Mouse (Mus musculus) heart, adult 2 months (tissue): ENCODE data around the gene Dach2. TPM values are rescaled to one million over a fixed set of nuclear protein-coding genes. Genes with fewer than 3 reads are reported as not detected.
A peak's percentile ranks its signal among the peaks of the same experiment; 100 is the strongest.

Experiments used
- DNase-seq, 2 experiments: peaks; one replicate each; pipeline ENCODE4 v3.0.0; 2021
- H3K27ac ChIP-seq: fragments of 200-600 bp; 2 replicates; pipeline ENCODE4 v1.8.1; 2022
- H3K27me3 ChIP-seq: fragments of 200-500 bp; 2 replicates; pipeline ENCODE4 v1.6.1; 2012; ENCODE audit warnings: mild to moderate bottlenecking, low read length, inconsistent platforms, mixed read lengths; ENCODE audit not compliant: control insufficient read depth, insufficient read depth
- H3K36me3 ChIP-seq: fragments of 200-500 bp; 2 replicates; pipeline ENCODE4 v1.6.1; 2012; ENCODE audit warnings: low read length, inconsistent platforms; ENCODE audit not compliant: control insufficient read depth, insufficient read depth
- H3K4me1 ChIP-seq: fragments of 200-500 bp; 2 replicates; pipeline ENCODE4 v1.6.1; 2011; ENCODE audit warnings: low read length; ENCODE audit not compliant: control insufficient read depth, insufficient read depth
- H3K4me3 ChIP-seq: fragments of 200-600 bp; 2 replicates; pipeline ENCODE4 v1.8.1; 2022
- H3K79me2 ChIP-seq: fragments of 200-500 bp; replicated peaks from 2 replicates; pipeline ENCODE4 v1.6.1; 2012; ENCODE audit warnings: mild to moderate bottlenecking, inconsistent platforms, low read length, moderate library complexity, mixed read lengths; ENCODE audit not compliant: control insufficient read depth, insufficient read depth
- H3K9ac ChIP-seq: fragments of 200-500 bp; 2 replicates; pipeline ENCODE4 v1.6.1; 2012; ENCODE audit warnings: low read depth, mild to moderate bottlenecking, control low read depth, inconsistent platforms, low read length, mixed read lengths
- CTCF ChIP-seq: fragments of 200-600 bp; IDR thresholded peaks from 2 replicates; pipeline ENCODE4 v1.8.1; 2022; ENCODE audit warnings: antibody characterized with exemption, mild to moderate bottlenecking, moderate library complexity
- EP300 ChIP-seq: fragments of 200-500 bp; IDR thresholded peaks from 2 replicates; pipeline ENCODE4 v1.6.1; 2011; ENCODE audit warnings: low read depth, low read length, control low read depth; ENCODE audit not compliant: insufficient read depth
- POLR2A ChIP-seq: fragments of 200-500 bp; IDR thresholded peaks from 2 replicates; pipeline ENCODE4 v1.6.1; 2011; ENCODE audit warnings: mild to moderate bottlenecking, low read depth, low read length, control low read depth; ENCODE audit not compliant: insufficient read depth
- WGBS: fragments of 180-500 bp; shearing (Covaris S2); methylation state at CpG from one replicate; pipeline ENCODE4 v1.1.7; 2018; 5-methylcytosine and 5-hydroxymethylcytosine counted together
- intact Hi-C: fragments of 180-260 bp; cut with DNase I; formaldehyde crosslinking; loops from one replicate; pipeline ENCODE4 v1.15.1; 2025
- polyA plus RNA-seq: library from polyadenylated mRNA; depleted of rRNA; stranded (reverse); fragments of >200 nt; gene quantifications from 2 replicates; pipeline ENCODE4 v1.2.3, GENCODE M21; 2012
- total RNA-seq, 2 experiments: library from RNA; stranded (reverse); gene quantifications; 2 replicates each; pipeline ENCODE4 v1.2.3; 2021

The Dach2 gene
- total and polyA plus RNA-seq, 3 experiments = 0.07 TPM; not detected in 2

DNA sequence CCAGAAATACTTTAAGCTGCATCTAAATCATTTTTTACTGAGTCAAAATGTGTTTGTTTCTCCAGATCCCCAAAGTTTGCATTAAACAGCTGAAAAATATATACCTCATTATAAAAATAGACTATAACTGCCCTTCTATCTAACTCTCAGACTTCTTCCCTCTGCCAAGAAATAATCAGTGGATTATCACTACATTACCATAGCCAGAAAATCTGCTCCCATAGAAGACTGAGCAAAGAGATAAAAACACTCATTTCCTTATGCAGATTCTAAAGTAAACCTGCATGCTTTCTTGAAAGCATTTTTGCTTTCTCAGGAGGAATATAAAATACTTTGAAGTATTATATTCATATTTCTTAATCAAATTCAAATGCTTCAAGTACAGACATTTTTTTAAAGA lies 368.8 kb downstream of the Dach2 start:
- TF ChIP-seq POLR2A = no peak
- no peak for TF ChIP-seq EP300
- no peak for TF ChIP-seq CTCF
- Histone ChIP-seq H3K27me3 (no peaks in the 10 kb centered on the region), H3K4me1 (no peaks in the 10 kb centered on the region), H3K36me3 (no peaks in the 10 kb centered on the region), H3K4me3 (no peak overlapping the region), H3K27ac (no peak overlapping the region), H3K9ac (no peak overlapping the region), H3K79me2 (no peaks in the 10 kb centered on the region)
- no peak for DNase-seq
- intact Hi-C loops = no loop called here

- H3K27me3 ChIP-seq = no peaks in the 10 kb centered on the region
- WGBS = 55% methylated on average over 2 of the region's 2 CpGs
- no peak overlapping the region for H3K4me3 ChIP-seq
- no peaks in the 10 kb centered on the region for H3K4me1 ChIP-seq
- intact Hi-C loops = no loop called here
- DNase-seq = no peak
- H3K36me3 ChIP-seq = no peaks in the 10 kb centered on the region
- TF ChIP-seq EP300 = no peak
- TF ChIP-seq CTCF = no peak
- TF ChIP-seq POLR2A = no peak
- no peak overlapping the region for H3K9ac ChIP-seq
- H3K79me2 ChIP-seq = no peaks in the 10 kb centered on the region
- no peak overlapping the region for H3K27ac ChIP-seq
Measured at GRCm38 (mm10) chrX:113687163-113687562, 389.9 kb downstream of the Dach2 start.

GRCm38 (mm10) chrX:113712363-113712762 lies 415.1 kb downstream of the Dach2 start:
- intact Hi-C loops = no loop called here
- TF ChIP-seq CTCF (no peak), EP300 (no peak), POLR2A (no peak)

DNA sequence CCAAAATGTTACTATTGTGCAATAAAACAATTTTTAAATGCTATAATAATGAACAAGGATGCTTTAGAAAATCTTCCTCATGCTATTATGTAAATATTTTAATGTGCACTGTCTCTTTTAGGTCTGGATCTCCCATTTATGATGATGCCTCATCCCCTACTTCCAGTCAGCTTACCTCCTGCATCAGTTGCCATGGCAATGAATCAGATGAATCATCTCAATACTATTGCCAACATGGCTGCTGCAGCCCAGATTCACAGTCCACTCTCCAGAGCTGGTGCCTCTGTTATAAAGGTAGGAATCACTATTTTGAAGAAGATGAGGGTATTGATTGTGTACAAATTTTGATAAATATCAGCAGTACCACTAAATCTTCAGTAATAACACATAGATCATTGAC lies 426.8 kb downstream of the Dach2 start:
- H3K27ac ChIP-seq = no peak overlapping the region
- H3K27me3 ChIP-seq = no peaks in the 10 kb centered on the region
- intact Hi-C loops = no loop called here
- no peak overlapping the region for H3K9ac ChIP-seq
- H3K4me3 ChIP-seq = no peak overlapping the region
- TF ChIP-seq EP300 (no peak), POLR2A (no peak), CTCF (no peak)
- no peaks in the 10 kb centered on the region for H3K36me3 ChIP-seq
- no peaks in the 10 kb centered on the region for H3K4me1 ChIP-seq
- DNase-seq = no peak
- H3K79me2 ChIP-seq = no peaks in the 10 kb centered on the region

More at GRCm38 (mm10) chrX:113712363-113712762, 415.1 kb downstream of the Dach2 start:
- H3K36me3 ChIP-seq = no peaks in the 10 kb centered on the region
- no peaks in the 10 kb centered on the region for H3K4me1 ChIP-seq
- H3K27ac ChIP-seq = no peak overlapping the region
- no peak for DNase-seq
- H3K9ac ChIP-seq = no peak overlapping the region
- 57% methylated on average over 2 of the region's 2 CpGs for WGBS
- H3K27me3 ChIP-seq = no peaks in the 10 kb centered on the region
- no peaks in the 10 kb centered on the region for H3K79me2 ChIP-seq
- H3K4me3 ChIP-seq = no peak overlapping the region

DNA sequence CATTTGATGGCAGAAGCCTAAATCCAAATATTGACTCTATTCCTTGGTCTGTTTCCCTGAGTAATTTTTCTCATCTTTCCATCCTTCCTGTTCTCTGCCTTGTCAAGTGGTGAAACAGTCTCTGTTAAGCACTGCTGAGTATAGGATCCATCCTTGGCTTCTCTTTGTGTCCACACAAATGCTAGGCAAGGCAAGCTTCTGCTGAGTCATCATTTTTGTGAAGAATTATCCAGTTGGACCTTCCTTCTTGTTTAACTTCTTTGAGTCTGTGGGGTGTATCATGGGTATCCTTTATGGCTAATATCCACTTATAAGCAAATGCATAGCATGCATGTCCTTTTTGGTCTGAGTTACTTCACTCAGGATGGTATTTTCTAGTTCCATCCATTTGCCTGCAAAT lies 449.8 kb downstream of the Dach2 start:
- TF ChIP-seq EP300 (no peak), POLR2A (no peak)
- H3K27ac ChIP-seq = no peak overlapping the region
- no peaks in the 10 kb centered on the region for H3K79me2 ChIP-seq
- H3K4me3 ChIP-seq = no peak overlapping the region
- H3K4me1 ChIP-seq = no peaks in the 10 kb centered on the region
- no peak overlapping the region for H3K9ac ChIP-seq
- no peak for DNase-seq
- no peaks in the 10 kb centered on the region for H3K36me3 ChIP-seq
- intact Hi-C loops = no loop called here
- H3K27me3 ChIP-seq = no peaks in the 10 kb centered on the region

- H3K4me3 ChIP-seq = no peak overlapping the region
- H3K4me1 ChIP-seq = no peaks in the 10 kb centered on the region
- intact Hi-C loops = no loop called here
- no peaks in the 10 kb centered on the region for H3K27me3 ChIP-seq
- 24% methylated on average over 1 of the region's 1 CpGs for WGBS
- H3K9ac ChIP-seq = no peak overlapping the region
- H3K79me2 ChIP-seq = no peaks in the 10 kb centered on the region
- no peaks in the 10 kb centered on the region for H3K36me3 ChIP-seq
- TF ChIP-seq POLR2A (no peak), EP300 (no peak), CTCF (peak; percentile 47)
- H3K27ac ChIP-seq = no peak overlapping the region
- no peak for DNase-seq
Measured at GRCm38 (mm10) chrX:113792264-113792663, 495.0 kb downstream of the Dach2 start.
